Mouse (Mus musculus) megakaryocyte, embryonic 14.5 days (primary cell): ENCODE measurements at regions not wholly inside any gene's neighbourhood (a gene's known extent, or its start where the extent isn't known, plus 50 kb on each side); places are given as distances from the start of the nearest gene placed in this dataset.

Experiments used
- FLI1 ChIP-seq: IDR thresholded peaks from 2 replicates; pipeline ENCODE4 v1.6.1; 2012; ENCODE audit warnings: low read length, inconsistent platforms, mixed read lengths
- GATA1 ChIP-seq: IDR thresholded peaks from 3 replicates; pipeline ENCODE4 v1.6.1; 2012; ENCODE audit warnings: mixed read lengths, low read length, inconsistent platforms, borderline replicate concordance

DNA sequence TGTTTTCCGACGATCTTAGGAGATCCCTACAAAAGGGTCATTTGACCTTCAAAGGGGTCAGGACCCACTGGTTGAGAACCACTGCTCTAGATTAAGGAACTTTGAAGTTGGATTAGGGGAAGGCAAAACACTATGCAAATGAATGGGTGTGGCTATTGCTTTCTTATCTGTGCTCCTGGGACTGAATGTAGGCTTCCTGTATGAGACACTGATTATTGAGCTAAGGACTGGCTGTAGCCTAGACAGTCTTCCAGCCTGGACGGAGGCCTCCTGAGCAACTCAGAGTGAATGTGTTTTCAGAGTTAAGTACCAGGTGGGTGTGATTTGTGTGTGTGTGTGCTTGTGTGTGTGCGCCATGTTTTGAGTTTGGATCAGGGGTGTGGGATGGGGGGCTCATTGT lies 59.5 kb downstream of the Gm26897 start:
- no peak for TF ChIP-seq GATA1
- no peak for TF ChIP-seq FLI1
